Mouse (Mus musculus) mouse embryonic stem cell (cell line): ENCODE data around the gene Fank1.
"Not testable (repeated sequence)": the region's sequence is repeated elsewhere in the genome, so short reads cannot be mapped to it uniquely, and the experiment has no call there.

Experiments
- in situ Hi-C, 2 experiments: fragments of 300-500 bp; cut with MboI; formaldehyde crosslinking; loops; 1 replicate in 1 of 2; 3 replicates in 1 of 2; pipeline ENCODE4 v1.14.3; 2019 to 2020; ENCODE audit warnings: low sequenced_read_pairs in 2 of 2, low pct_unique_long_range_greater_than_20kb in 1 of 2, mixed read lengths in 1 of 2; ENCODE audit not compliant: unreplicated experiment in 1 of 2

The Fank1 gene

GRCm38 (mm10) chr7:133872701-133873100 is 96.0 kb downstream of the Fank1 start:
- in situ Hi-C loops: no loop called here

DNA sequence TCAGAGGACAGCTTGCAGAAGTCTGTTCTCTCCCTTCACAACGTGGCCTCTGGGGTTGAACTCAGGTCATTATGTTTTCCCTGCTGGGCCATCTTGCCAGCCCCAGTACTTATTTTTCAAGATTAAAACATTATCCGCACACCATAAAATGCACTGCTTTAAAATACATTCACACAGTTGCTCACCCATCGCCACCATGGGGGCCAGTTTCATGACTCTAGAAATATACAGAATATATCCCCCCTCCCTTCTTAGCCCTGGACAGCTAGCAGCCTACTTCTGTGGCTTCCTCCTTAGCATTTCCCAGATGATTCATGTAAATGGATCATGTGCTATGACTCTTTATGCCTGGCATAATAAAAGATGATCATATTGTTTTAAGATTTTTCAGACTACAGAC is 99.5 kb downstream of the Fank1 start:
- in situ Hi-C loops: no loop called here

DNA sequence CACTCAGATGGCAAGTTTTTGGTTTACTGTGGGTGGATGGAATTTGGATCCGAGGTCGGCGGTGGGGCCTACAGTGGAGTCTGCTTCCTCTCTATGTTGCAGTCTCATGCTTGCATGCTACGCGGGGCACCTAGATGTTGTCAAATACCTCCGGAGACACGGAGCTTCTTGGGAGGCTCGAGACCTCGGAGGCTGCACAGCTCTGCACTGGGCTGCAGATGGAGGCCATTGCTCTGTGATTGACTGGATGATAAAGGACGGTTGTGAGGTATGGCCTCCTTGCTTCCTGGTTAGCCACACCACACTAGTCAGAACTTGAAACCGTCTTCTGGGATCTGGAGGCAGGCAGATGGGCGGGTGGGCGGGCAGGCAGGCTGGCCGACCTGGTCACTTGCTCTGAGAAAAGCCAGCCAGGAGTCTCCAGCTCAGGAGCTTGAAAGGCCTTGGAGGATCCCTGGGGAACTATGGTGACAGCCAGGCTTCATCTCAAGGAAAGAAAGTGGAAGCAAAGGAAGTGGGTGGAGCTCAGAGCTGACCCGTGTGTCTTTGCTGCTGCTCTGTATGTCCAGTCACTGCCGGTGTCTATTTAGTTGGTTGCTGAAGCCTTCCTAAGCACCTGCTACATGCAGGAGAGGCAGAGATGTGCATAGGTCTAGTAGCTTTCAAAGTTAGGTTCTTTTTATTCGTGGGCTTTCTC is 100.1 kb downstream of the Fank1 start:
- in situ Hi-C loops: no loop called here

DNA sequence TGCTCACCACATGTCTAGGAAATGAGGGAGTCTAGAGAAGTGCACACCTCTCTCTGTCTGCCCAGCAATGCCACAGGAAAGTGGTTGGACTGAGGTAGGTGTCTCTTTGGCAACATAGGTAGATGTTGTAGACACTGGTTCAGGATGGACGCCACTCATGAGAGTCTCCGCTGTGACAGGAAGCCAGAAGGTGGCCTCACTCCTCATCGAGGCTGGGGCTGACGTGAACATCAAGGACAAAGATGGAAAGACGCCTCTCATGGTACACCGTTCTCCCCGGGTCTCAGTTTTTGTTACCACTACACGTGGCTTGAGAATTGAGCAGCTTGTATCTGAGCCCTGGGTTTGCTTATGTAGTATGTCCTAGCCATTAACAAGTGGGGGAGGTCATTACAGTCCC is 103.1 kb downstream of the Fank1 start:
- in situ Hi-C loops: no loop called here

DNA sequence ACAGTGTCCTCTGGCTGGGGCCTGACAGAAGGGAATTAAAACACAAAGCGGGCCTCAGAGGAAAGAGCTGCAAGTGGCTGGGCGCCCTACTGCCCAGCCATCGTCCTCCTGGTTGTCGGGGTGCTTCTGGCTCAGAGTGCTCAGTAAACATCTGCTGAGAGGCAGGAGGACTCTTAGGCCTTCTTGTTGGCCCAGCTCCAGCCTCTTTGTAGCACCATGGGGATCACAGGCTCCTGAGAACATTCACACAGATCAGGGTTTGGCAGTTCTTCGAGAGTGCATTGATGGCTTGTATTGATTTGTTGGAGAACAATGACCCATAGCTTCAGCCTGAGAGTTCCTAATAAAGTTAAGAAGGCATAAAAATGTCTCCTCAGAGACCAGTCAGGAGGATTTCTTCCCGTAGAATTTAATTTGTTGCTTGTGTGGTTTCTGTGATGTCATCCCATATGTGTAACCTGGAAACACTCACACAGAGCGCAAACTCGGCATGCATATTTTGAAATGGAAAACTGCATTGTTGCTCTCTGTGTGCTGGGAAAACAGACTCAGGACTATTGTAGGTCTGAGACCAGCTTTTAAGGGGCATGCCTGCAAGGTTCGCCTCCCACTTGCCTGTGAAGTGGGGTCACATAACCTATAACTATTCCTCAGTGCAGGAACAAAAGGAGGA is 108.2 kb downstream of the Fank1 start:
- in situ Hi-C loops: not testable (repeated sequence)

DNA sequence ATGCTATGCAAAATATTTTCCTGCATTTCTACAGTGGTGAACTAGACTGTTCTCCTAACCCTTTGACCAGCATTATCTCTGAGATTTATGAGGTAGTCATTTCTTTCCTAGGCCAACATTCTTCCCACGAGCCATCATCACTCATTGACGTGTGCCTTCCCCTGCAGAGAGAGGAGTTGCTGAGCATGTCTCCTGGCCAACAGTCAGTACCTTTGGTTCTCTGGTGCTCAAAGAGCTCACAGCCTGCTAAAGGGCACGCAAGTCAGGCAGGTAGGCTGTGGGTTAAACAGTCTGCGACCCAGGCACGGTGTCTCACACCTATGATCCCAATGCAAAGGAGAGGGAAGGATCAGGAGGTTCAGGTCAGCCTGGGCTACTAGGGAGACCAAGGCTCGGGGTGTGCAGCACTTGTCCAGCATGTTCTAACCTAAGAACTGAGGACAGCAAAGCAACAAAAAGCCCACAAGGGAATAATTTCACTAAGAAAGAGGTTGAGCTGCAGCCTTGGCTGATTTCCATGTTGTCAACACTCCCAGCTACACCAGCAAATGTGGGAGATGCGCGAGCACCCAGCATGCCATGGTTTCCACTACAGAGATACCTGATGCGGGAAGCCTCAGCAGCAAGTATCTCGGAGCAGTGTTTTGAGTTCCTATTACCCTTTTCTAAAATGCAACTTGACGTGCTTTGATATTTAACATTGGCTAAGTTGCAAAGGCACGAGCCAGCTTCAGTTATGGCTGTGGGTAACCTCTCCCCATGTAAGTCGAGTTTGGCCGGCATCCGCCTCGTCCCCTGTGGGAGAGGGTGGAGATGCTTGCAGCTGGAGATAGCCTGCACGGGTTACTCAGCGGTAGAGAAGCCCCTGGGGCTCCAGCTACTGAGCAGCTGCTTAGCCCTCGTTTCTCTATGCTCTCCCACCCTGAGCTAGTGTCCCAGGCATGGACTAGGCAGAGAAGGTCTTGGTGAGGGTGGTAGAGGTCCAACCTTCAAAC is 112.6 kb downstream of the Fank1 start:
- in situ Hi-C loops: no loop called here

- in situ Hi-C loops: no loop called here
Observed at GRCm38 (mm10) chr7:133889986-133890385, 113.3 kb downstream of the Fank1 start.

GRCm38 (mm10) chr7:133891298-133891697 is 114.6 kb downstream of the Fank1 start:
- in situ Hi-C loops: no loop called here

GRCm38 (mm10) chr7:133891796-133892195 is 115.1 kb downstream of the Fank1 start:
- in situ Hi-C loops: no loop called here

GRCm38 (mm10) chr7:133899391-133899790 is 122.7 kb downstream of the Fank1 start:
- in situ Hi-C loops: no loop called here

DNA sequence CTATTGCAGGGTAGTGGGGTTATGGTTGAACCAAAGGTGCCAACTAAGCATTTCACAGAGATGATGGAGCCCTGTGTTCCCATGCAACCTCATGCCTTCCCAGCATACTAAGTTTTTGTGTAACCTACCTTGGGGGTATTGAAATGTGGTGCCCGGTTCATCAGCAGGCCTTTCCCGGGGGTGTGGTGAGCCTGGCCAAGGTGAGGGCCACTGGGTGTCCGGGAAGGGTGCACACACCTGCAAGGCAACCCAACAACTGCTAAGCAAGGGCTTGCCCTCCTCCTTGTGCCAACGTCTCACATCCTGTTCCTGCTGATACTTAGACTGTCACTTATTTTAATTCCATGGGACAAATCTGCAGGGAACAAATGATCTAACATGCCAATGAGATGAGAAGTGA is 132.3 kb downstream of the Fank1 start:
- in situ Hi-C loops: no loop called here

GRCm38 (mm10) chr7:133909833-133910375 is 133.2 kb downstream of the Fank1 start:
- in situ Hi-C loops: no loop called here

DNA sequence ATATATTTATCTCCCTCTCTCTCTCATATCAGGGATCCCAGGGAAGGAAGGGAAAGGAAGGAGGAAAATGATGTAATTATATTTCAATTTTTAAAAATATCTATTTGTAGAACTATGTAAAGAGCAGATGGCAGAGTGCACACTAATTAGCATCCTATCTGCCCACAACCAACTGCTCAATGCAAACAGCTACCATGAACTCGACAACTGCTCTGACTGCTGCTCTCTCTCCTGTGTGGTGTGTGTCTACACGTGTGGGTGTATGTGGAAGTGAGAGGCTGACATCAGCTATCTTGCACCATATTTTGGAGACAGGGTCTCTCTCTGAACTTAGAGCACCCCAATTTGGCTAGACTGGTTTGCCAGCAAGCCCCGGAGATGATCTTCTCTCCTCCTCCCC is 135.2 kb downstream of the Fank1 start:
- in situ Hi-C loops: no loop called here

DNA sequence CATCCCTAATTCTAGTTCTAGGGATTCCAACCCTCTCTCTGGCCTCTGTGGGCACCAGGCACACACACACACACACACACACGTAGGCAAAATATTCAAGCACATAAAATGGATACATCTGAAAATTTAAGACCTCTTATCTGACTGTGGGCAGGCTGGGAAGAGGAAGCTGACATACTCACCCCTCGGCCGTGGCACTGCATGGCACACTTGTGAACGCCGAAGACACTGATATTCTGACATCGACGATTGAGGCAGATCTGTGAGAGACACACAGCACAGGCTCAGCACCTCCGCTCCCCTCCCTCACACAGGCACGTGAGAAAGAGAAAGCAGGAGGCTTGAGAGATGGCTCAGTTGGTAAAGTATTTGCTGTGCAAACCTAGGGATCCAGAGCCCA is 139.6 kb downstream of the Fank1 start:
- in situ Hi-C loops: no loop called here

DNA sequence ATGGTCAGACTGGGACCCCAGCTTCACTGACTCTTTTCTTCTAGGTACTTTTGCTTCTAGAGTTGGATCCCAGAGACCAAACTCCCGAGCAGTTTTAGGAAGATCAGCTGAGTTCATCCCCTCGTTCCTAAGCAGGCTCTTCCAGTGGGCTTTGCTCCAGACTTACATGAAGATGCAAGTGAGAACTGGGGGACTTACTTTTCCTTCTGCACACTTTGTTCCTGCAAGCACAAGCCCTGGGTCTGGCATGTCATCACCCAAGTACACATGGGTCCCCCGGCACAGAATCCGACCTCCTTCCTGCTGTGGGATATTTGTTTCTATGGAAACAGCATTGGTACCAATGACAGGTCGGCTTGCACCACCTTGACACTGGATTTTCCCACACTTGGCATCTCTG is 142.6 kb downstream of the Fank1 start:
- in situ Hi-C loops: no loop called here

- in situ Hi-C loops: no loop called here
Observed at GRCm38 (mm10) chr7:133919918-133920317, 143.3 kb downstream of the Fank1 start.

GRCm38 (mm10) chr7:133920724-133921123 is 144.1 kb downstream of the Fank1 start:
- in situ Hi-C loops: no loop called here

- in situ Hi-C loops: no loop called here
Observed at GRCm38 (mm10) chr7:133921291-133921690, 144.6 kb downstream of the Fank1 start.

DNA sequence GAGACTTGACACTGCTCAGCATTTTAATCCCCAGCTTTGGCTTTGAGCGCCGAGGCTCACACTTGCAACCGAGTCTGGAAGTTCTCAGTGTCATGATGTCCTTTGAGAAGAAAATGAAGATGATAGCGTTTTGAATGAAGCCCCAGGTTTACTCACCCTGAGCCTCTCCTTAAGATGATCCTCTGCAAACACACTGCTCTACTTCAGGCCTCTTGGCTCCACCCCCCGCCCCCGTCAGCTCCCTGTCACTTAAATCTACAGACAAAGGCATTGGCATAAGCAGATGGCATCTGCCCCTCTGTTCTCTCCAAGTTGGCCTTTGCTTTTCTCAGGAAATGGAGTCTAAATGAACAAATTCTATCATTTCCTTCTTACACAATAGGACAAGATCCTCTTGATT is 147.3 kb downstream of the Fank1 start:
- in situ Hi-C loops: no loop called here
